Mouse (Mus musculus): ENCODE measurements around the gene Sult3a1. TPM values are rescaled to one million over a fixed set of nuclear protein-coding genes. Genes with fewer than 3 reads are reported as not detected.

Gene Sult3a1
- polyA plus RNA-seq, 1 experiment from 2014 or later, result not detected

Other genes with a start within 250 kb of the Sult3a1 start
- 6.5 and 9.0 TPM in 2 replicates for gene Clvs2, start 233.0 kb upstream of the Sult3a1 start, polyA plus RNA-seq (2016; fragmentation: Nextera tagmentation; extraction: Ambion mirVana)
- not detected in 2 replicates for gene Sult3a2, start 71.0 kb upstream of the Sult3a1 start, polyA plus RNA-seq (2016; fragmentation: Nextera tagmentation; extraction: Ambion mirVana)
- 0.08 TPM in 1 of 2 replicates, not detected in the other for gene Rsph4a, start 47.4 kb downstream of the Sult3a1 start, polyA plus RNA-seq (2016; fragmentation: Nextera tagmentation; extraction: Ambion mirVana)
- 24.9 and 26.9 TPM in 2 replicates for gene Zup1, start 93.5 kb downstream of the Sult3a1 start, polyA plus RNA-seq (2016; fragmentation: Nextera tagmentation; extraction: Ambion mirVana)
- gene Rwdd1, start 161.9 kb downstream of the Sult3a1 start, polyA plus RNA-seq (2016; fragmentation: Nextera tagmentation; extraction: Ambion mirVana), result 134 and 142 TPM in 2 replicates
- not detected in 2 replicates for gene Trappc3l, start 179.9 kb downstream of the Sult3a1 start, polyA plus RNA-seq (2016; fragmentation: Nextera tagmentation; extraction: Ambion mirVana)
- gene Calhm4, start 186.6 kb downstream of the Sult3a1 start, polyA plus RNA-seq (2016; fragmentation: Nextera tagmentation; extraction: Ambion mirVana), result not detected in 2 replicates
- gene Calhm5, start 238.8 kb downstream of the Sult3a1 start, polyA plus RNA-seq (2016; fragmentation: Nextera tagmentation; extraction: Ambion mirVana), result 0.14 and 0.16 TPM in 2 replicates

All from neural tube, embryonic 12.5 days (tissue).